Mouse (Mus musculus) G1E (cell line): ENCODE results near the gene Mpg.

Experiments
- CTCF ChIP-seq: IDR thresholded peaks from 2 replicates; pipeline ENCODE4 v1.5.1; 2012; ENCODE audit warnings: low read depth, low read length, inconsistent platforms, mixed read lengths
- POLR2AphosphoS5 ChIP-seq: IDR thresholded peaks from 2 replicates; pipeline ENCODE4 v1.6.1; 2012; ENCODE audit warnings: low read depth, low read length, inconsistent platforms; ENCODE audit not compliant: insufficient replicate concordance

DNA sequence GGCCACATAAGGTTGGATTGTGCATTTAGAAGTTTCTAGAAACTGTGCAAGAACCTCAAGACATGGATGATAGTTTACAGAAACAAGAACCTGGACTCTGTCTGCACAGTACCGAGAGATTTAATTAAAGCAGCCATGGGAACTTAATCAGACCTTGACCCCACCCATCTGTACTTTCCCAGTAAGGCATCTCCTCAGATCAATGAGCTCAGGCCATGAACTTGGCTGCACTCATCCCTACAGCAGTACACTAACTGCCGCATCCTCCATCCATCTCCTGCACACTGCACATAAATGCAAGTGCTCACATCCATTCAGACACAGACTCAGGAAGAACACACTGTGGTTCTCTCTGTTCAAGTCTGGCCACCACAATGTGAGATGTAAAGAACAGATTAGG lies 54.3 kb downstream of the Mpg start:
- no peak for TF ChIP-seq CTCF
- TF ChIP-seq POLR2AphosphoS5, result no peak
